Mouse (Mus musculus): ENCODE results near the gene Spocd1. TPM values are rescaled to one million over a fixed set of nuclear protein-coding genes. Genes with fewer than 3 reads are reported as not detected.
"Not testable (repeated sequence)": the region's sequence is repeated elsewhere in the genome, so short reads cannot be mapped to it uniquely, and the experiment has no call there.

Spocd1 gene
- total and polyA plus RNA-seq, 3 experiments, result 0.04 to 0.07 TPM; not detected in 1

- no peak overlapping the region for H3K9ac ChIP-seq (ENCODE audit: insufficient read depth, low read depth)
- no peaks in the 10 kb centered on the region for H3K79me2 ChIP-seq (replicated peaks; ENCODE audit: control insufficient read depth, extremely low read depth, insufficient read depth, poor library complexity, severe bottlenecking)
- no peak overlapping the region for H3K27ac ChIP-seq (ENCODE audit: insufficient read depth, low read depth)
- no peaks in the 10 kb centered on the region for H3K27me3 ChIP-seq (replicated peaks)
- no peak overlapping the region for H3K4me3 ChIP-seq (replicated peaks in 1 of 3; ENCODE audit: low read depth in 2 of 3, low read length in 2 of 3, poor library complexity in 1 of 3)
- no peak overlapping the region for H3K4me2 ChIP-seq (ENCODE audit: insufficient read depth, low read depth, poor library complexity, severe bottlenecking)
- no peaks in the 10 kb centered on the region for H3K4me1 ChIP-seq (ENCODE audit: control insufficient read depth in 1 of 2, insufficient read depth in 2 of 2)
- dilution Hi-C loops (cut with MboI; ENCODE audit: extremely low pct_ligation_motif_present, extremely low pct_unique_long_range_greater_than_20kb, low sequenced_read_pairs) (no loop called here), in situ Hi-C loops (cut with MboI; ENCODE audit: low pct_ligation_motif_present, low pct_unique_long_range_greater_than_20kb, low sequenced_read_pairs) (no loop called here)
- H3K9me3 ChIP-seq (replicated peaks; ENCODE audit: low read length), result no peaks in the 10 kb centered on the region
- no peak for DNase-seq (ENCODE audit: extremely low read depth)
- H3K36me3 ChIP-seq (replicated peaks in 1 of 2; ENCODE audit: control insufficient read depth in 1 of 2, insufficient read depth in 1 of 2, low read length in 1 of 2), result no peaks in the 10 kb centered on the region
- no peak for TF ChIP-seq UBTF (IDR thresholded peaks at IDR 0.05; ENCODE audit: low read depth, low read length)
- TF ChIP-seq JUND (conservative IDR thresholded peaks at IDR 0.05; ENCODE audit: low read depth, low read length), result no peak
- no peak for TF ChIP-seq MAZ (IDR thresholded peaks at IDR 0.05; ENCODE audit: low read depth, low read length)
- TF ChIP-seq ZMIZ1 (IDR thresholded peaks at IDR 0.05; ENCODE audit: low read depth, low read length), result no peak
- no peak for TF ChIP-seq E2F4 (IDR thresholded peaks at IDR 0.05; ENCODE audit: insufficient replicate concordance, low read depth, low read length)
- TF ChIP-seq ZC3H11A (IDR thresholded peaks at IDR 0.05; ENCODE audit: low read depth, low read length), result no peak
- TF ChIP-seq GABPA (IDR thresholded peaks at IDR 0.05; ENCODE audit: insufficient replicate concordance, low read depth, low read length), result no peak
- no peak for TF ChIP-seq NRF1 (IDR thresholded peaks at IDR 0.05; ENCODE audit: low read depth, low read length)
- no peak for TF ChIP-seq CTCF (conservative IDR thresholded peaks at IDR 0.05 in 1 of 2, IDR thresholded peaks at IDR 0.05 in 1 of 2; ENCODE audit: low read depth in 2 of 2, low read length in 2 of 2)
- no peak for TF ChIP-seq SMC3 (IDR thresholded peaks at IDR 0.05; ENCODE audit: low read depth, low read length)
- no peak for TF ChIP-seq ZKSCAN1 (IDR thresholded peaks at IDR 0.05; ENCODE audit: borderline replicate concordance, low read depth, low read length)
- TF ChIP-seq RAD21 (IDR thresholded peaks at IDR 0.05; ENCODE audit: low read depth, low read length), result no peak
- no peak for TF ChIP-seq SIN3A (IDR thresholded peaks at IDR 0.05; ENCODE audit: low read length)
Observed at GRCm38 (mm10) chr4:129890094-129890493, 39.0 kb upstream of the Spocd1 start.

GRCm38 (mm10) chr4:129894861-129895260, 34.2 kb upstream of the Spocd1 start:
- in situ Hi-C loops (cut with MboI; ENCODE audit: low pct_ligation_motif_present, low pct_unique_long_range_greater_than_20kb, low sequenced_read_pairs) (no loop called here), dilution Hi-C loops (cut with MboI; ENCODE audit: extremely low pct_ligation_motif_present, extremely low pct_unique_long_range_greater_than_20kb, low sequenced_read_pairs) (no loop called here)
- H3K4me2 ChIP-seq (ENCODE audit: insufficient read depth, low read depth, poor library complexity, severe bottlenecking), result no peak overlapping the region
- H3K4me3 ChIP-seq (replicated peaks in 1 of 3; ENCODE audit: low read depth in 2 of 3, low read length in 2 of 3, poor library complexity in 1 of 3), result no peak overlapping the region
- no peaks in the 10 kb centered on the region for H3K36me3 ChIP-seq (replicated peaks in 1 of 2; ENCODE audit: control insufficient read depth in 1 of 2, insufficient read depth in 1 of 2, low read length in 1 of 2)
- no peaks in the 10 kb centered on the region for H3K27me3 ChIP-seq (replicated peaks)
- peaks cover 2% of the 10 kb centered on the region for H3K9me3 ChIP-seq (replicated peaks; ENCODE audit: low read length)
- H3K9ac ChIP-seq (ENCODE audit: insufficient read depth, low read depth), result no peak overlapping the region
- no peaks in the 10 kb centered on the region for H3K4me1 ChIP-seq (ENCODE audit: control insufficient read depth in 1 of 2, insufficient read depth in 2 of 2)
- DNase-seq (ENCODE audit: extremely low read depth), result no peak
- no peaks in the 10 kb centered on the region for H3K79me2 ChIP-seq (replicated peaks; ENCODE audit: control insufficient read depth, extremely low read depth, insufficient read depth, poor library complexity, severe bottlenecking)
- H3K27ac ChIP-seq (ENCODE audit: insufficient read depth, low read depth), result no peak overlapping the region
- TF ChIP-seq NELFE (IDR thresholded peaks at IDR 0.05; ENCODE audit: low read depth, low read length) (no peak), ZMIZ1 (IDR thresholded peaks at IDR 0.05; ENCODE audit: low read depth, low read length) (no peak), UBTF (IDR thresholded peaks at IDR 0.05; ENCODE audit: low read depth, low read length) (no peak), PAX5 (IDR thresholded peaks at IDR 0.05; ENCODE audit: low read length) (no peak), TCF12 (IDR thresholded peaks at IDR 0.05; ENCODE audit: low read depth, low read length) (no peak), KAT2A (IDR thresholded peaks at IDR 0.05; ENCODE audit: insufficient replicate concordance, low read length) (no peak), EP300 (IDR thresholded peaks at IDR 0.05; ENCODE audit: low read length) (no peak), ZKSCAN1 (IDR thresholded peaks at IDR 0.05; ENCODE audit: borderline replicate concordance, low read depth, low read length) (no peak), ELF1 (IDR thresholded peaks at IDR 0.05; ENCODE audit: low read depth, low read length) (no peak), POLR2A (IDR thresholded peaks at IDR 0.05; ENCODE audit: low read depth, low read length) (no peak), MAZ (IDR thresholded peaks at IDR 0.05; ENCODE audit: low read depth, low read length) (no peak), ZNF384 (IDR thresholded peaks at IDR 0.05; ENCODE audit: low read depth, low read length) (no peak), ETS1 (conservative IDR thresholded peaks at IDR 0.05; ENCODE audit: low read depth, low read length) (no peak)

GRCm38 (mm10) chr4:129898815-129899214, 30.2 kb upstream of the Spocd1 start:
- in situ Hi-C loops (cut with MboI; ENCODE audit: low pct_ligation_motif_present, low pct_unique_long_range_greater_than_20kb, low sequenced_read_pairs), result not testable (repeated sequence)

More at GRCm38 (mm10) chr4:129898815-129899214, 30.2 kb upstream of the Spocd1 start:
- H3K4me1 ChIP-seq (ENCODE audit: control insufficient read depth in 1 of 2, insufficient read depth in 2 of 2); dilution Hi-C loops (cut with MboI; ENCODE audit: extremely low pct_ligation_motif_present, extremely low pct_unique_long_range_greater_than_20kb, low sequenced_read_pairs); H3K36me3 ChIP-seq (replicated peaks in 1 of 2; ENCODE audit: control insufficient read depth in 1 of 2, insufficient read depth in 1 of 2, low read length in 1 of 2); H3K27ac ChIP-seq (ENCODE audit: insufficient read depth, low read depth); H3K27me3 ChIP-seq (replicated peaks); H3K4me3 ChIP-seq (replicated peaks in 1 of 3; ENCODE audit: low read depth in 2 of 3, low read length in 2 of 3, poor library complexity in 1 of 3); H3K79me2 ChIP-seq (replicated peaks; ENCODE audit: control insufficient read depth, extremely low read depth, insufficient read depth, poor library complexity, severe bottlenecking); H3K4me2 ChIP-seq (ENCODE audit: insufficient read depth, low read depth, poor library complexity, severe bottlenecking); H3K9me3 ChIP-seq (replicated peaks; ENCODE audit: low read length); DNase-seq (ENCODE audit: extremely low read depth); H3K9ac ChIP-seq (ENCODE audit: insufficient read depth, low read depth): not testable (repeated sequence)

Measured in CH12.LX (cell line).